Mouse (Mus musculus) MEL (cell line): Measurements from ENCODE around the gene Samd4. TPM values are rescaled to one million over a fixed set of nuclear protein-coding genes. Genes with fewer than 3 reads are reported as not detected.

ENCODE experiments used
- DNase-seq: peaks from one replicate; pipeline ENCODE4 v3.0.0; 2011; ENCODE audit warnings: low read depth, low spot score
- H3K27ac ChIP-seq: 2 replicates; pipeline ENCODE4 v1.5.1; 2012; ENCODE audit warnings: low read depth, mild to moderate bottlenecking, control low read depth, low read length, moderate library complexity; ENCODE audit not compliant: control insufficient read depth
- H3K27me3 ChIP-seq, 2 experiments: fragments of 150-350 bp in 1 of 2; sonication (generic) in 1 of 2; 2 replicates each; pipeline ENCODE4 v1.6.1; 2012; ENCODE audit warnings: low read length in 2 of 2, mild to moderate bottlenecking in 2 of 2, improper control_type of control experiment in 1 of 2, moderate library complexity in 1 of 2; ENCODE audit not compliant: insufficient read depth in 2 of 2, control insufficient read depth in 1 of 2
- H3K36me3 ChIP-seq, 2 experiments: 2 replicates each; pipeline ENCODE4 v1.6.1; 2012 to 2014; ENCODE audit warnings: low read length in 2 of 2, improper control_type of control experiment in 1 of 2, inconsistent platforms in 1 of 2, mild to moderate bottlenecking in 1 of 2; ENCODE audit not compliant: insufficient read depth in 2 of 2, control insufficient read depth in 1 of 2
- H3K4me1 ChIP-seq, 2 experiments: fragments of 150-350 bp in 1 of 2; sonication (generic) in 1 of 2; 2 replicates each; pipeline ENCODE4 v1.6.1; 2012; ENCODE audit warnings: low read length in 2 of 2, improper control_type of control experiment in 1 of 2, mild to moderate bottlenecking in 1 of 2; ENCODE audit not compliant: insufficient read depth in 2 of 2, control insufficient read depth in 1 of 2
- H3K4me3 ChIP-seq, 2 experiments: fragments of 150-350 bp in 1 of 2; sonication (generic) in 1 of 2; 2 replicates each; pipeline ENCODE4 v1.5.1; 2012; ENCODE audit warnings: low read depth in 2 of 2, low read length in 2 of 2, mild to moderate bottlenecking in 2 of 2, moderate library complexity in 2 of 2, control low read depth in 1 of 2, improper control_type of control experiment in 1 of 2; ENCODE audit not compliant: control insufficient read depth in 1 of 2, insufficient read depth in 1 of 2
- H3K79me2 ChIP-seq: 2 replicates; pipeline ENCODE4 v1.6.1; 2012; ENCODE audit warnings: mild to moderate bottlenecking, low read length, moderate library complexity; ENCODE audit not compliant: control insufficient read depth, poor library complexity, insufficient read depth
- H3K9ac ChIP-seq: 2 replicates; pipeline ENCODE4 v1.6.1; 2012; ENCODE audit warnings: low read depth, mild to moderate bottlenecking, control low read depth, low read length, moderate library complexity; ENCODE audit not compliant: control insufficient read depth, poor library complexity, severe bottlenecking
- H3K9me3 ChIP-seq: fragments of 150-350 bp; sonication (generic); replicated peaks from 2 replicates; pipeline ENCODE4 v1.6.1; 2012; ENCODE audit warnings: mild to moderate bottlenecking, low read length, improper control_type of control experiment, moderate library complexity; ENCODE audit not compliant: insufficient read depth
- BHLHE40 ChIP-seq: IDR thresholded peaks from 2 replicates; pipeline ENCODE4 v1.6.1; 2012; ENCODE audit warnings: low read depth, mild to moderate bottlenecking, inconsistent platforms, low read length, improper control_type of control experiment, borderline replicate concordance
- CTCF ChIP-seq, 3 experiments: IDR thresholded peaks in 2 of 3; conservative IDR thresholded peaks in 1 of 3; 2 replicates each; pipeline ENCODE4 v1.5.1; 2011 to 2012; ENCODE audit warnings: low read length in 3 of 3, low read depth in 2 of 3, mild to moderate bottlenecking in 2 of 3, improper control_type of control experiment in 1 of 3, inconsistent platforms in 1 of 3, mixed read lengths in 1 of 3, moderate library complexity in 1 of 3; ENCODE audit not compliant: control insufficient read depth in 1 of 3, insufficient read depth in 1 of 3, poor library complexity in 1 of 3, severe bottlenecking in 1 of 3
- E2F4 ChIP-seq: IDR thresholded peaks from 2 replicates; pipeline ENCODE4 v1.6.1; 2011; ENCODE audit warnings: low read depth, low read length, improper control_type of control experiment, borderline replicate concordance
- ELF1 ChIP-seq: IDR thresholded peaks from 2 replicates; pipeline ENCODE4 v1.6.1; 2014; ENCODE audit warnings: low read depth, mild to moderate bottlenecking, inconsistent platforms, low read length, improper control_type of control experiment, moderate library complexity
- EP300 ChIP-seq, 2 experiments: IDR thresholded peaks; 2 replicates each; pipeline ENCODE4 v1.6.1; 2011; ENCODE audit warnings: improper control_type of control experiment in 2 of 2, low read length in 2 of 2, low read depth in 1 of 2, mild to moderate bottlenecking in 1 of 2
- ETS1 ChIP-seq: IDR thresholded peaks from 2 replicates; pipeline ENCODE4 v1.6.1; 2012; ENCODE audit warnings: low read depth, mild to moderate bottlenecking, inconsistent platforms, low read length, improper control_type of control experiment, moderate library complexity
- GABPA ChIP-seq: IDR thresholded peaks from 2 replicates; pipeline ENCODE4 v1.6.1; 2012; ENCODE audit warnings: low read depth, mild to moderate bottlenecking, inconsistent platforms, low read length, improper control_type of control experiment, moderate library complexity
- MAFK ChIP-seq: IDR thresholded peaks from 2 replicates; pipeline ENCODE4 v1.6.1; 2011; ENCODE audit warnings: low read depth, mild to moderate bottlenecking, low read length, improper control_type of control experiment, borderline replicate concordance
- MYC ChIP-seq: IDR thresholded peaks from 2 replicates; pipeline ENCODE4 v1.6.1; 2011; ENCODE audit warnings: low read depth, mild to moderate bottlenecking, low read length, improper control_type of control experiment, moderate library complexity
- NRF1 ChIP-seq: IDR thresholded peaks from 2 replicates; pipeline ENCODE4 v1.6.1; 2014; ENCODE audit warnings: low read depth, mild to moderate bottlenecking, inconsistent platforms, low read length, improper control_type of control experiment, moderate library complexity; ENCODE audit not compliant: poor library complexity, insufficient read depth, severe bottlenecking
- POLR2A ChIP-seq, 2 experiments: IDR thresholded peaks; 2 replicates each; pipeline ENCODE4 v1.6.1; 2011 to 2012; ENCODE audit warnings: low read length in 2 of 2, mild to moderate bottlenecking in 2 of 2, control low read depth in 1 of 2, improper control_type of control experiment in 1 of 2, low read depth in 1 of 2, moderate library complexity in 1 of 2; ENCODE audit not compliant: control insufficient read depth in 1 of 2, insufficient read depth in 1 of 2, poor library complexity in 1 of 2
- POLR2AphosphoS2 ChIP-seq: IDR thresholded peaks from 2 replicates; pipeline ENCODE4 v1.6.1; 2011; ENCODE audit warnings: low read length, improper control_type of control experiment
- RAD21 ChIP-seq: IDR thresholded peaks from 2 replicates; pipeline ENCODE4 v1.6.1; 2011; ENCODE audit warnings: mild to moderate bottlenecking, low read depth, low read length, improper control_type of control experiment
- RCOR1 ChIP-seq: IDR thresholded peaks from 2 replicates; pipeline ENCODE4 v1.6.1; 2012; ENCODE audit warnings: low read depth, mild to moderate bottlenecking, inconsistent platforms, low read length, improper control_type of control experiment
- SMC3 ChIP-seq: IDR thresholded peaks from 2 replicates; pipeline ENCODE4 v1.6.1; 2011; ENCODE audit warnings: low read depth, low read length, improper control_type of control experiment
- TAL1 ChIP-seq: IDR thresholded peaks from 2 replicates; pipeline ENCODE4 v1.6.1; 2012; ENCODE audit warnings: mild to moderate bottlenecking, inconsistent platforms, low read length, moderate library complexity, mixed read lengths
- TBP ChIP-seq: IDR thresholded peaks from 2 replicates; pipeline ENCODE4 v1.8.0; 2011; ENCODE audit warnings: low read depth, low read length, improper control_type of control experiment
- USF1 ChIP-seq: IDR thresholded peaks from 2 replicates; pipeline ENCODE4 v1.6.1; 2014; ENCODE audit warnings: low read depth, mild to moderate bottlenecking, inconsistent platforms, low read length, improper control_type of control experiment, moderate library complexity
- USF2 ChIP-seq, 2 experiments: IDR thresholded peaks; 2 replicates each; pipeline ENCODE4 v1.6.1; 2011 to 2012; ENCODE audit warnings: improper control_type of control experiment in 2 of 2, low read length in 2 of 2, borderline replicate concordance in 1 of 2, inconsistent platforms in 1 of 2, low read depth in 1 of 2, mild to moderate bottlenecking in 1 of 2; ENCODE audit not compliant: insufficient read depth in 1 of 2
- ZKSCAN1 ChIP-seq: IDR thresholded peaks from 2 replicates; pipeline ENCODE4 v1.6.1; 2012; ENCODE audit warnings: low read depth, mild to moderate bottlenecking, inconsistent platforms, low read length, improper control_type of control experiment, moderate library complexity
- ZMIZ1 ChIP-seq: IDR thresholded peaks from 2 replicates; pipeline ENCODE4 v1.6.1; 2012; ENCODE audit warnings: low read depth, mild to moderate bottlenecking, inconsistent platforms, low read length, improper control_type of control experiment, moderate library complexity
- ZNF384 ChIP-seq: IDR thresholded peaks from 2 replicates; pipeline ENCODE4 v1.6.1; 2012; ENCODE audit warnings: low read depth, mild to moderate bottlenecking, inconsistent platforms, low read length, improper control_type of control experiment
- polyA plus RNA-seq, 2 experiments: library from polyadenylated mRNA; stranded (reverse) in 1 of 2; unstranded in 1 of 2; fragments of >175 nt in 1 of 2; fragments of >200 nt in 1 of 2; gene quantifications; 2 replicates each; pipeline versions ENCODE4 v1.2.1 to v1.2.4; 2012; ENCODE audit warnings: low replicate concordance in 2 of 2, low read depth in 1 of 2; ENCODE audit not compliant: insufficient read length in 2 of 2, insufficient read depth in 1 of 2, missing spikeins in 1 of 2
- total RNA-seq: library from RNA; depleted of rRNA; stranded (reverse); fragments of 300-350 nt; gene quantifications from 2 replicates; pipeline ENCODE4 v1.2.3, GENCODE M21; 2012

Gene Samd4
- total and polyA plus RNA-seq, 3 experiments = 0.04 to 0.08 TPM; not detected in 1

- DNase-seq = no peak
These were observed 615 bp downstream of the Samd4 start for GRCm38 (mm10) chr14:46883068-46883870.

GRCm38 (mm10) chr14:46883871-46884441 lies 1.3 kb downstream of the Samd4 start:
- H3K27me3 ChIP-seq = no peaks in the 10 kb centered on the region; a peak in 1 of 4 replicates
- DNase-seq = no peak
- H3K4me1 ChIP-seq = no peaks in the 10 kb centered on the region
- no peak overlapping the region for H3K27ac ChIP-seq
- H3K9me3 ChIP-seq = no peaks in the 10 kb centered on the region
- no peak overlapping the region for H3K4me3 ChIP-seq
- no peaks in the 10 kb centered on the region for H3K79me2 ChIP-seq
- TF ChIP-seq E2F4 (no peak), SMC3 (no peak), NRF1 (no peak), ZNF384 (no peak), RAD21 (no peak), EP300 (IDR thresholded peaks at IDR 0.05; ENCODE audit: low read depth in 1 of 2, low read length in 2 of 2) (no peak), TAL1 (no peak)
- TF ChIP-seq, all 39 proteins: peak for 0
- H3K36me3 ChIP-seq = no peaks in the 10 kb centered on the region
- no peak overlapping the region for H3K9ac ChIP-seq

More at GRCm38 (mm10) chr14:46883068-46883870, 615 bp downstream of the Samd4 start:
- TF ChIP-seq ELF1 = no peak
- no peak for TF ChIP-seq TBP
- no peak for TF ChIP-seq BHLHE40
- TF ChIP-seq MYC = no peak
- TF ChIP-seq, all 39 proteins: peak for 0
- H3K9ac ChIP-seq = no peak overlapping the region
- H3K4me1 ChIP-seq = no peaks in the 10 kb centered on the region
- H3K27me3 ChIP-seq = no peaks in the 10 kb centered on the region; a peak in 1 of 4 replicates
- H3K9me3 ChIP-seq = no peaks in the 10 kb centered on the region
- H3K79me2 ChIP-seq = no peaks in the 10 kb centered on the region
- H3K4me3 ChIP-seq = no peak overlapping the region
- no peaks in the 10 kb centered on the region for H3K36me3 ChIP-seq
- H3K27ac ChIP-seq = no peak overlapping the region

GRCm38 (mm10) chr14:46884701-46885428 lies 2.2 kb downstream of the Samd4 start:
- H3K27me3 ChIP-seq = no peaks in the 10 kb centered on the region; a peak in 1 of 4 replicates
- H3K4me3 ChIP-seq = no peak overlapping the region
- H3K27ac ChIP-seq = no peak overlapping the region
- no peaks in the 10 kb centered on the region for H3K4me1 ChIP-seq
- no peak for DNase-seq
- H3K36me3 ChIP-seq = no peaks in the 10 kb centered on the region
- no peak overlapping the region for H3K9ac ChIP-seq
- H3K9me3 ChIP-seq = no peaks in the 10 kb centered on the region
- H3K79me2 ChIP-seq = no peaks in the 10 kb centered on the region
- TF ChIP-seq USF1 (no peak), CTCF (IDR thresholded peaks at IDR 0.05 in 2 of 3, conservative IDR thresholded peaks at IDR 0.05 in 1 of 3; ENCODE audit: control insufficient read depth in 1 of 3, insufficient read depth in 1 of 3, low read depth in 2 of 3, low read length in 3 of 3, poor library complexity in 1 of 3, severe bottlenecking in 1 of 3) (no peak), BHLHE40 (no peak), ETS1 (no peak), GABPA (no peak), USF2 (IDR thresholded peaks at IDR 0.05; ENCODE audit: borderline replicate concordance in 1 of 2, insufficient read depth in 1 of 2, low read depth in 1 of 2, low read length in 2 of 2) (no peak), E2F4 (no peak), TBP (no peak), MYC (no peak), MAFK (no peak), POLR2AphosphoS2 (no peak), ZMIZ1 (no peak), POLR2A (IDR thresholded peaks at IDR 0.05; ENCODE audit: control insufficient read depth in 1 of 2, insufficient read depth in 1 of 2, low read depth in 1 of 2, low read length in 2 of 2, poor library complexity in 1 of 2) (no peak), RCOR1 (no peak), ZKSCAN1 (no peak)
